Mouse (Mus musculus) cortical plate, adult 2 months (tissue): ENCODE measurements at regions not wholly inside any gene's neighbourhood (a gene's known extent, or its start where the extent isn't known, plus 50 kb on each side); places are given as distances from the start of the nearest gene placed in this dataset.

Source experiments
- H3K27ac ChIP-seq: fragments of 200-500 bp; 2 replicates; pipeline ENCODE4 v1.5.1; 2012; ENCODE audit warnings: low read length, control low read depth, inconsistent platforms; ENCODE audit not compliant: insufficient read depth
- H3K4me1 ChIP-seq: fragments of 200-500 bp; 2 replicates; pipeline ENCODE4 v1.6.1; 2011; ENCODE audit warnings: low read length; ENCODE audit not compliant: control insufficient read depth, insufficient read depth
- H3K4me3 ChIP-seq: fragments of 200-500 bp; 2 replicates; pipeline ENCODE4 v1.5.1; 2011; ENCODE audit warnings: mild to moderate bottlenecking, low read length, control low read depth; ENCODE audit not compliant: insufficient read depth
- CTCF ChIP-seq: fragments of 200-500 bp; IDR thresholded peaks from 2 replicates; pipeline ENCODE4 v1.5.1; 2011; ENCODE audit warnings: mild to moderate bottlenecking, control low read depth, low read length; ENCODE audit not compliant: insufficient read depth; ENCODE audit errors: extremely low read depth
- POLR2A ChIP-seq: fragments of 200-500 bp; IDR thresholded peaks from 2 replicates; pipeline ENCODE4 v1.6.1; 2011; ENCODE audit warnings: mild to moderate bottlenecking, low read length, control low read depth; ENCODE audit not compliant: insufficient read depth; ENCODE audit errors: extremely low read depth

GRCm38 (mm10) chr2:45184704-45185620 is 67.8 kb upstream of the Zeb2 start:
- peaks cover 2% of the 10 kb centered on the region; the same call in 1 of the 2 replicates for H3K4me1 ChIP-seq
- peak overlapping the region; percentile 69; the same call in 1 of the 2 replicates for H3K27ac ChIP-seq
- TF ChIP-seq CTCF, result no peak
- TF ChIP-seq POLR2A, result no peak
- no peak overlapping the region; the same call in 1 of the 2 replicates for H3K4me3 ChIP-seq

GRCm38 (mm10) chr2:45184149-45184548 is 67.0 kb upstream of the Zeb2 start:
- no peak overlapping the region for H3K4me3 ChIP-seq
- H3K27ac ChIP-seq, result no peak overlapping the region
- no peak for TF ChIP-seq CTCF
- no peak for TF ChIP-seq POLR2A
- peaks cover 2% of the 10 kb centered on the region; the same call in 1 of the 2 replicates for H3K4me1 ChIP-seq

GRCm38 (mm10) chr2:45182876-45183275 is 65.7 kb upstream of the Zeb2 start:
- TF ChIP-seq POLR2A, result no peak
- TF ChIP-seq CTCF, result no peak
- H3K4me1 ChIP-seq, result peaks cover 2% of the 10 kb centered on the region; the same call in 1 of the 2 replicates
- H3K4me3 ChIP-seq, result no peak overlapping the region
- H3K27ac ChIP-seq, result no peak overlapping the region

GRCm38 (mm10) chr2:45181552-45181951 is 64.4 kb upstream of the Zeb2 start:
- H3K4me3 ChIP-seq, result no peak overlapping the region
- no peak overlapping the region for H3K27ac ChIP-seq
- TF ChIP-seq CTCF (peak; percentile 38; the same call in 1 of the 2 replicates), POLR2A (no peak)
- H3K4me1 ChIP-seq, result peaks cover 2% of the 10 kb centered on the region; the same call in 1 of the 2 replicates

- Histone ChIP-seq H3K4me1 (no peaks in the 10 kb centered on the region), H3K4me3 (no peak overlapping the region), H3K27ac (no peak overlapping the region)
- no peak for TF ChIP-seq CTCF
- no peak for TF ChIP-seq POLR2A
Observed at GRCm38 (mm10) chr2:45178849-45179453, 61.8 kb upstream of the Zeb2 start.

GRCm38 (mm10) chr2:45172382-45172781 is 55.2 kb upstream of the Zeb2 start:
- Histone ChIP-seq H3K27ac (no peak overlapping the region), H3K4me1 (no peaks in the 10 kb centered on the region)
- no peak for TF ChIP-seq CTCF
- no peak for TF ChIP-seq POLR2A

GRCm38 (mm10) chr2:45171520-45172173 is 54.5 kb upstream of the Zeb2 start:
- Histone ChIP-seq H3K27ac (no peak overlapping the region), H3K4me3 (no peak overlapping the region), H3K4me1 (no peaks in the 10 kb centered on the region)
- no peak for TF ChIP-seq CTCF
- TF ChIP-seq POLR2A, result no peak

More at GRCm38 (mm10) chr2:45172382-45172781, 55.2 kb upstream of the Zeb2 start:
- no peak overlapping the region for H3K4me3 ChIP-seq

GRCm38 (mm10) chr2:45170272-45170671 is 53.1 kb upstream of the Zeb2 start:
- no peaks in the 10 kb centered on the region for H3K4me1 ChIP-seq
- no peak for TF ChIP-seq POLR2A
- TF ChIP-seq CTCF, result no peak
- no peak overlapping the region for H3K27ac ChIP-seq
- H3K4me3 ChIP-seq, result no peak overlapping the region

- TF ChIP-seq CTCF (no peak), POLR2A (no peak)
- no peak overlapping the region for H3K4me3 ChIP-seq
- H3K27ac ChIP-seq, result no peak overlapping the region
- no peaks in the 10 kb centered on the region for H3K4me1 ChIP-seq
Observed at GRCm38 (mm10) chr2:45169429-45170070, 52.4 kb upstream of the Zeb2 start.
